Mouse (Mus musculus): ENCODE measurements around the gene Srd5a2.

Gene Srd5a2

GRCm38 (mm10) chr17:73982871-73983270 lies 64.8 kb downstream of the Srd5a2 start:
- DNase-seq: no peak

- no peak for DNase-seq
Observed at GRCm38 (mm10) chr17:73976066-73976465, 71.7 kb downstream of the Srd5a2 start.

GRCm38 (mm10) chr17:73972648-73973047 lies 75.1 kb downstream of the Srd5a2 start:
- no peak for DNase-seq

GRCm38 (mm10) chr17:73971291-73971690 lies 76.4 kb downstream of the Srd5a2 start:
- DNase-seq: no peak

- DNase-seq: no peak
Observed at GRCm38 (mm10) chr17:73970361-73971027, 77.2 kb downstream of the Srd5a2 start.
